Mouse (Mus musculus): Measurements from ENCODE around the gene Slc25a3. TPM values are rescaled to one million over a fixed set of nuclear protein-coding genes. Genes with fewer than 3 reads are reported as not detected.

The Slc25a3 gene
- polyA plus RNA-seq, 1 experiment from 2014 or later: 423 TPM

GRCm38 (mm10) chr10:91082550-91083392, 41.1 kb downstream of the Slc25a3 start, which contains the start of the genes Apaf1 and Ikbip:
Apaf1 (minus strand) TSS chr10:91082770.
Ikbip (plus strand) TSS chr10:91082940.
- H3K36me3 ChIP-seq: peaks cover 8% of the 10 kb centered on the region; the same call in 1 of the 2 replicates
- peak; percentile 98 for ATAC-seq (ENCODE audit: insufficient number of reproducible peaks, low FRiP score, low TSS enrichment, low read depth)
- peaks cover 10% of the 10 kb centered on the region; the same call in 1 of the 2 replicates for H3K4me1 ChIP-seq
- H3K9me3 ChIP-seq (replicated peaks): no peaks in the 10 kb centered on the region
- peak within 1 kb of the TSS; percentile 92 for H3K27ac ChIP-seq (replicated peaks)
- H3K4me3 ChIP-seq (replicated peaks): peak within 1 kb of the TSS; percentile 97
- WGBS: under 1% methylated on average over 87 of the region's 87 CpGs
- H3K27me3 ChIP-seq: no peaks in the 10 kb centered on the region
- H3K9ac ChIP-seq: peak within 1 kb of the TSS; percentile 85
- peak within 1 kb of the TSS; percentile 68 for H3K4me2 ChIP-seq (replicated peaks)

- WGBS: under 1% methylated on average over 27 of the region's 27 CpGs
- Histone ChIP-seq H3K36me3 (peaks cover 13% of the 10 kb centered on the region), H3K4me2 (replicated peaks) (peak overlapping the region; percentile 68), H3K27ac (replicated peaks) (peak overlapping the region; percentile 89), H3K9ac (peak overlapping the region; percentile 85), H3K9me3 (replicated peaks) (no peaks in the 10 kb centered on the region), H3K4me1 (peaks cover 10% of the 10 kb centered on the region; the same call in 1 of the 2 replicates), H3K27me3 (no peaks in the 10 kb centered on the region), H3K4me3 (replicated peaks) (peak overlapping the region; percentile 97)
- ATAC-seq (ENCODE audit: insufficient number of reproducible peaks, low FRiP score, low TSS enrichment, low read depth): no peak
Observed at GRCm38 (mm10) chr10:91081959-91082507, 41.8 kb downstream of the Slc25a3 start.

GRCm38 (mm10) chr10:91080540-91080939, 43.3 kb downstream of the Slc25a3 start:
- H3K36me3 ChIP-seq: peaks cover 23% of the 10 kb centered on the region
- peaks cover 10% of the 10 kb centered on the region; the same call in 1 of the 2 replicates for H3K4me1 ChIP-seq
- no peak overlapping the region for H3K9ac ChIP-seq
- no peaks in the 10 kb centered on the region for H3K27me3 ChIP-seq
- WGBS: 81% methylated on average over 5 of the region's 5 CpGs
- no peaks in the 10 kb centered on the region for H3K9me3 ChIP-seq (replicated peaks)
- ATAC-seq (ENCODE audit: insufficient number of reproducible peaks, low FRiP score, low TSS enrichment, low read depth): no peak
- H3K27ac ChIP-seq (replicated peaks): no peak overlapping the region
- H3K4me2 ChIP-seq (replicated peaks): 0 out of 2 replicates have a peak overlapping the region, but pooled peaks have one; percentile 21
- H3K4me3 ChIP-seq (replicated peaks): no peak overlapping the region

- 84% methylated on average over 2 of the region's 2 CpGs for WGBS
- Histone ChIP-seq H3K27ac (replicated peaks) (no peak overlapping the region), H3K9me3 (replicated peaks) (no peaks in the 10 kb centered on the region), H3K4me2 (replicated peaks) (no peak overlapping the region), H3K4me3 (replicated peaks) (no peak overlapping the region), H3K9ac (no peak overlapping the region), H3K27me3 (no peaks in the 10 kb centered on the region), H3K4me1 (peaks cover 4% of the 10 kb centered on the region; the same call in 1 of the 2 replicates), H3K36me3 (peaks cover 33% of the 10 kb centered on the region)
- ATAC-seq (ENCODE audit: insufficient number of reproducible peaks, low FRiP score, low TSS enrichment, low read depth): no peak
Observed at GRCm38 (mm10) chr10:91076667-91077066, 47.2 kb downstream of the Slc25a3 start.

- Histone ChIP-seq H3K9me3 (replicated peaks) (no peaks in the 10 kb centered on the region), H3K9ac (no peak overlapping the region), H3K4me2 (replicated peaks) (no peak overlapping the region), H3K36me3 (peaks cover 29% of the 10 kb centered on the region), H3K27ac (replicated peaks) (peak overlapping the region; percentile 39; the same call in 1 of the 2 replicates), H3K4me3 (replicated peaks) (no peak overlapping the region), H3K4me1 (peaks cover 4% of the 10 kb centered on the region; the same call in 1 of the 2 replicates), H3K27me3 (no peaks in the 10 kb centered on the region)
- no peak for ATAC-seq (ENCODE audit: insufficient number of reproducible peaks, low FRiP score, low TSS enrichment, low read depth)
- WGBS: 39% methylated on average over 3 of the region's 3 CpGs
Observed at GRCm38 (mm10) chr10:91073345-91073744, 50.5 kb downstream of the Slc25a3 start.

GRCm38 (mm10) chr10:91071768-91072167, 52.1 kb downstream of the Slc25a3 start:
- peaks cover 30% of the 10 kb centered on the region for H3K36me3 ChIP-seq
- 30% methylated on average over 1 of the region's 1 CpGs for WGBS

More at GRCm38 (mm10) chr10:91071768-91072167, 52.1 kb downstream of the Slc25a3 start:
- H3K27ac ChIP-seq (replicated peaks): no peak overlapping the region
- H3K9ac ChIP-seq: no peak overlapping the region
- H3K27me3 ChIP-seq: no peaks in the 10 kb centered on the region
- ATAC-seq (ENCODE audit: insufficient number of reproducible peaks, low FRiP score, low TSS enrichment, low read depth): no peak
- H3K4me1 ChIP-seq: peaks cover 4% of the 10 kb centered on the region; the same call in 1 of the 2 replicates
- no peak overlapping the region for H3K4me2 ChIP-seq (replicated peaks)
- H3K4me3 ChIP-seq (replicated peaks): no peak overlapping the region
- H3K9me3 ChIP-seq (replicated peaks): no peaks in the 10 kb centered on the region

Other genes starting within 250 kb of the Slc25a3 start
- 22.1 and 24.2 TPM in 2 replicates for gene Apaf1, start 41.3 kb downstream of the Slc25a3 start, polyA plus RNA-seq (2015; fragmentation: Nextera tagmentation; extraction: Ambion mirVana)
- 70.4 and 75.4 TPM in 2 replicates for gene Ikbip, start 41.1 kb downstream of the Slc25a3 start, polyA plus RNA-seq (2015; fragmentation: Nextera tagmentation; extraction: Ambion mirVana)
- gene Tmpo, start 57.3 kb upstream of the Slc25a3 start, polyA plus RNA-seq (2015; fragmentation: Nextera tagmentation; extraction: Ambion mirVana): 198 and 203 TPM in 2 replicates

Data from embryonic facial prominence, embryonic 15.5 days (tissue).